Mouse (Mus musculus) adrenal gland (tissue): ENCODE measurements at regions not wholly inside any gene's neighbourhood (a gene's known extent, or its start where the extent isn't known, plus 50 kb on each side); places are given as distances from the start of the nearest gene placed in this dataset.

Experiments used
- intact Hi-C: fragments of 180-260 bp; cut with DNase I; formaldehyde crosslinking; loops from one replicate; pipeline ENCODE4 v1.15.1; 2025

DNA sequence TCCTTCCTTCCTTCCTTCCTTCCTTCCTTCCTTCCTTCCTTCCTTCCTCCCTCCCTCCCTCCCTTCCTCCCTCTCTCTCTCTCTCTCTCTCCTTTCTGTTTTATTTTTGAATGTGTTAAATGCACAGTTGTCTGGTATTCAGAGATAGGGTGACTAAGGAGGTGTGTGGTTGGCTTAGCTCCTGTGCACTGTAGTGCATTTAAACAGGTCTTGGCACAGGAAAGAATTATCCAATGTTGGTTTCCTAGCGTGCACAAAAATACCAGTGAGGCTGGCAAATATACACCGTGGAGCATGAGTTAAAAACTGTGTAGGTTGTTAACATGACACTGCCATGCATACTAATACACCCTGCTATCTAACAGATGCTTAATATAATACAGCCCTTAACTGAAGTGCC lies 297.7 kb upstream of the Stt3b start:
- intact Hi-C loops, result no loop called here

DNA sequence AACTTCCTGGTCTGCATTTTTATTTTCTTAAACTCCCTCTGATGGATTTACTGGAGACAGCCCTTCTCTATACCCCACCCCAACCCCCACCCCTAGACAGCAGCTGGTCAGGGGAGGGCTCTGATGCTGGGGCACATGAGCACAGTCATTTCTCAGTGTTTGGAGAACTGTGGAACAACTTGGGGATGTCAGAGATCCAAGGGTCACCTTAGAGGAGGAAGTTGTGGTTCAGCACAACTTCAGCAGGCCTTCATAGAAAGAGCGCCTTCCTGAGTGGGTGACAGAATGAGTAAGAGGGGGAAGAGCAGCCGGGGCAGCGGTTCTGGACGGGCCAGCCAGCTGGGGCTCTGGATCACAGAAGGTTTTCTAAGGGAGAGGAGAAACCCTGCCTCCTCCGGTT lies 298.2 kb upstream of the Stt3b start:
- intact Hi-C loops, result no loop called here

DNA sequence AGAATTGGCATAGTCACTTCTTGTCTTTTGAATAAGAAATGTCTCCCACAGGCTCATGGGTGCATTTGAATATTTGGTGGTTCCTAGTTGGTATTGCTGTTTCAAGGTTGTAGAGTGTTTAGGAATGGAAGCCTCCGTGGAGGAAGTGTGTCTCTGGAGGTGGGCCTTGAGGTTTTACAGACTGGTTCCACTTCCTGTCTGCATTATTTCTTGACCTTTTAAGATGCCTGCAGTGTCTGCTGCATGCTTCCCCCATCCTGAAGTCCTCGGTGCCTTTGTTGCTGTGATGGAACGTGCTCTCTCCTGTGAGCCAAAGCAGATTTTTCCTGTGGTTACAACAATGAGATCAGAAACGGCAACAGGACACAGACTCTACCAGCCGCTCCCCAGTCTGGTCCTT lies 299.4 kb upstream of the Gadl1 start:
- intact Hi-C loops, result no loop called here

DNA sequence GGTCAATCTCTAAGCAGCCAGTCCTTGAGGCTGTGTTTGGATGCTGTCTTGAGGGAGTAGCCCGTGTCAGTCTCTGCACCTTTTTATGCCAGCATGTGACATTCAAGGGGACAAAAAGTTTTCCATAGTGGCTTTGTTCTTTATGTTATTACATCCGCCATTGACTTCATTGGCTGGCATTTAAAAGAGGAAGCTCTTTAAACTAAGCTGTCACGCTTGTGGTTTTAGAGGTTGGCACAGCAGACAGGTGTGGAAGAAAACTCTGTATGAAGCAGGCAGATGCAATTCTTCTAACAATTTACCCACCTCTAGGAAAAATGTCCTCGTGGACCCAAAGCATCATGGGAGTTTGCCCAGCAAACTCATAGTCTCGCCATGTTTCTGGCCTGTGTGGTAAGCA lies 297.5 kb upstream of the Gadl1 start:
- intact Hi-C loops, result no loop called here

DNA sequence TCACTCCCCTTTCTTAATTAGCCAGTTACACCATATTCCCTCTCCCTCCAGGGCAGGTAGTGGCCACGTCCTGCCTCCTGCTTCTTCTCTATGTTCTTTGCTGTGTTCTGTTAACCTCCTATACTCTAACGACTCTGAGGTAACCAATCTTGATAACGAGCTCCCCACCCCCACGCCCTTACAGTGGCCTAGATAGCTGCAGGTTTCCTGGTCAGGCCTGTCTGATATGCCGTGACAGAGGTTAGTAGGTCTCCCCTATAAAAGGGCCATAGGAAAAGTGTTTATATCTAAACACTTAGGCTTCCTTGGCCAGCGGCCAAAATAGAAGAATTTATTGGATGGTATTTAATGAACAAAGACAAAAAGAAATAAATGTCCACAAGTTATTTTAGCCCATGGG lies 296.3 kb upstream of the Gadl1 start:
- intact Hi-C loops, result no loop called here

DNA sequence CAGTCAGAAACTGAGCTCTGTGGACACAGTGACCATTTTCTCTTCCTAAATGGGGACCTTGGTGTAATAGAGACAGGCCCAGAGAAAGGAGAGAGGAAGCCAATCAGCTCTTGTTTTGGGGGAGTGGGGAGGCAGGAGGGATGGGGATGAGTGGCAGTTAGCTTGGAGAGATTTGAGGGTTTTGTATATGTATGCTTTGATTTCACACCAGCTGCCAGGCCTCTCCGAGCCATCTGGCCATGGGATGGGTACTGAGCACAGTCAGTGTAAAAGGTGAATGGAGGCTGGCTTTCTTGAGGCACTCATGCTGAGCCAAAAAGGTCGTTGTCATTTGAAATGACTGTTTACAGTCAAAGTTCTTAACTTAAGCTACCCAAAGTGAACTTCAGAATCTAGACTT lies 295.2 kb upstream of the Gadl1 start:
- intact Hi-C loops, result no loop called here

DNA sequence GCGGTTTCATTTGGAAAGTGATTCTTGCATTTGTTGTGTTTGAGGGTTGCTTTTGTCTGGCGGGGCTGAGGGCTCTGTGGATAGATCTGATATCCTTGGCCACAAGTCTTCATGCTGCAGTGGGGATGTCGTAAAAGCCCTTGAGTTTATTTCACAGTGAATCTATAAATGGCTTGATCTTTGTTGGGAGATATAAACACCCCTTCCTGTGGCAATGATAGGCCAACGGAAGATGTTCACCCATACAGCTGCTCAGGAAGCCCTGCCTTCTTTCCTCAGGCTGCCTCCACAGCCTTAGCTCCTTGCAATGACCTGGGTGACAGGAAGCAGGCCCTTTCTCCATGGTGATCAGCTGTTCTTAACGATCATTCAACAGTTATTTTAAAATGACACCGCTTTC lies 291.3 kb upstream of the Gadl1 start:
- intact Hi-C loops, result no loop called here

DNA sequence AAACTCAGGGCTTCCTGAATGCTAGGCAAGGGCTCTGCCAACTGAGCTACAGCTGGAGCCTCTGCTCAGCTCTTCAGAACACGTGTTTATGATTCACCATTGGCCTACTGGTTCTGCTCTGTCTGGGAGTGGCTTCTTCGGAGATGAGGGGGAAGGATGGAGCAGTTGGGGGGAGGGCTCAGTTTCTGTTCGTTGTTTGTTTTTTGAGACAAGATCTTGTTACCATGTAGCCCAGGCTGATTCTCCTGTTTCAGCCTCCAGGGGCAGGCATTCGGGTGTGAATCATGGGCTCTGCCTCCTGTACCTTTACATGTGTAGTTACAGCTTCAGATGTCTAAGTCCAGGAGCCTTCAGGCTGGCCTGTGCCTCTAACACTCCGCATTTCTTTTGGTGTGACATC lies 285.3 kb upstream of the Gadl1 start:
- intact Hi-C loops, result no loop called here

DNA sequence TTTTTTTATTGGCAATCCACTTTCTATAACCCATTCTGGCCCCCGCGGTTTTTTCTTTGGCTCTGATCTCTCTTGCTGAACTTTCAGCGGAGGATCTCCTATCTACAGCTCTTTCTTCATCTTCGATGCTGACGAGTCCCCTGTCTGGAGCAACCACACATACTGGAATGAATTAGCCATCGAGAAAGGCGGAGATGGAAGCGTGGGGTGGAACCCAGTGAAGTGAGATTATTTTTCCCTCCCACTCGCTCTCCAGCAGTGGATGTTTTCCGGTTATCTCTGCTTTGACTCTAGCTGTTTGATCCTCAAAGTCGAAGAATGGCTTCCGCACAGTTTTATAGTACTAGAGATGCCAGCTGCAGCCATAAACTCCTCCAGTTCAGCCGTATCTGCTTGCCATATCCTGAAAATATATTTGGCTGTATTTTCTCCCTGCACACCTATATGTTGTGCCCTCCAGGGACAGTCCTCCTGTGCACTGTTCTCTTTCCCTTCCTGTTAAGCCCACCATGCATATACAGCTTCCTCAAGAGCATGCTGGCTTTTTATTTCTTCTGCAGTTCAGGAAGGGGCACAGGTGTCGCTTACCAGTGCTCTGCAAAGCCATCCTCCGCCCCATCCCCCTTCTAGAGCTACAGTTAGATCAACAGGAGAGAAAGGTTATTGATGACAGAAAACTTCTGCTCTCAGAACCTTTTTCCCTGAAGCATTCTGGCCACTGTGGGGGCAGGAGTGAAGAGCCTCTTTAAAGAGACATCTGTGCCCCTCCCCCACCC lies 284.3 kb upstream of the Gadl1 start:
- intact Hi-C loops, result no loop called here

DNA sequence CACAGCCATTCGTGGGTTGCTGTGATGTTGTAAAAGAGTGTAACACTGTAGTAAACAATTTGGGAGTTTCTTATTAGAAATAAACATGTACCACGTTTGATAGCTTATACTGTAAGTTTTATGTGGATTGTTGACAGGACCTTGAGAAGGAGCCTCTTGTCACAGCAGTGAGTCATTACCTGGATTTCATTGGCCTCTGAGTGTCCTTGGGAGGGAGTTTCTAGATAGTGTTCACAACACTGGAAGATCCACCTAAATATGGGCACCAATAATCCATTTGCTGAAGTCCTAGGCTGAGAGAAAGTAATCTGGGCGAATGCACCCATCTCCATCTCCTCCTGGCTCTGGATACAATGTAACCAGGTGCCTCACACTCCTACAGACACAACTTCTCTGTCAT lies 281.7 kb upstream of the Gadl1 start:
- intact Hi-C loops, result no loop called here

DNA sequence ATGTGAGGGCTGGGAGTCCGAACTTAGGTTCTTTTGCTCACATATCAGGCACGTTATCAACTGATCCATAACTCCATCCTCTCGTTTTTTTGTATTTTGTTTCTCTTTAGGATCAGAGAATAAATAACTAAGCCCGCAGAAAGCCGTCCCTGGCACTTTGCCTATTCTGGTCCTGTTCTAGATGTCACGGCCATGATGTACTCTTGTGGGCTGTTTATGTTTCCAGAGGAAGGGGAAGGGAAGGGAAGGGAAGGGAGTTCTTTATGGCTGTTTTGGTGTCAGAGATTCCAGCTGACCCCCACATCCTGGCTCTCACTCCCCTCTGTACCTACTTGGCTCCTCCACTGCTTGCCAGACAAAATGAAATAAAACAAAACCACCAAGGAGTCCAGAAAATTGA lies 272.1 kb upstream of the Gadl1 start:
- intact Hi-C loops, result no loop called here

DNA sequence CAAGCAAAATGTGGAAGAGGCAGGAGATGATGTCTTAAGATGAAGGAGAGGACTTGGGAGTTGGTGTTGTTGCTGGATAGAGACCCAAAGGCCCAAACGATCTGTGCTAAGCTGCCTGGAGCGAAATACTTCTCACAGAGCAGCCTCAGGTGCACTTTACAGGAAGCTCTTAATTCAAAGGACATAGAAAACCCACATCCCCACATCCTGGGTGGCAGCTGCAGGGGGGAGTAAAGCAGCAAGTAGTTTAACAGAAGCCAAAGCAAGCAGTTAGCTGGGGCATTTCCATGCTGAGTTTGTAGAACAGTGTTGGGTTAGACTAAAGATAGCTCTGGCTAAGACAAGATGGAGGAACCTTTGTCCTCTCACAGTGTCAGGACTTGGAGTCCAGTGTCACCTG lies 268.5 kb upstream of the Gadl1 start:
- intact Hi-C loops, result no loop called here

DNA sequence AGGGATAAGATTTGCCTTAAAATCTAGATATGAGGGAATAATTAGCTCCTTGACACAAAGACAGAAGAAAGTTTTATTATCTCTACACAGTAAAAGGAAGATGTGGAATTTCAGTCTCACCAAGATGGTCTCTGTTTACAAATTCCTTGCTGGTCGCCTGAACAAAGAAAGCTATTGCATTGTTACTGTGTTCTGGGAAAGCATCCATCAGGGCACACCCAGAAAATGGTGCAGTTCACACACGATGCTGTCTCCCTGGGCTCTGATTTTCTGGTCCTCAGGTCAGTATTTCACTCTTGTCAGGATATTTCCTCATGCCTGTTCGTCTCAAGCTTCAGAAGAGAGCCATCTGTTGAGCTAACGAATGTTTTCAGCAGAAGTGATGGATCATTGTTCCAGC lies 267.2 kb upstream of the Gadl1 start:
- intact Hi-C loops, result no loop called here

DNA sequence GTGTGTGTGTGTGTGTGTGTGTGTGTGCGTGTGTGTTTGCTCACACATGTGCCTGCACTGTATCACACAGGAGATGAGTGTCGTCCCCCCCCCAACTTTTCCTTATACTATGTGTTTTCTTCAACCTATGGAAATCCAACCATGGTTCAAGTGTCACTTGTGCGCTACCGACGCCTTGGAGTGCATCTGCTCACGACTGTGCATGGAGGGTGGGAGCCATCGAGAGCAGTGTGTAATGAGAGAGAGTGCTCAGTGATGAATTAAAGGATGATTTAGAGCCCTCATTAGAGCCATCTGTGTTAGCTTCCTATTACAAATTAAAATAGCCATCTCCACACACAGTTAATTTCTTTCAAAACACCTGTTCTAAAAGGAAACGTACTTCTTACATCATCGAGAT lies 264.3 kb upstream of the Gadl1 start:
- intact Hi-C loops, result no loop called here

DNA sequence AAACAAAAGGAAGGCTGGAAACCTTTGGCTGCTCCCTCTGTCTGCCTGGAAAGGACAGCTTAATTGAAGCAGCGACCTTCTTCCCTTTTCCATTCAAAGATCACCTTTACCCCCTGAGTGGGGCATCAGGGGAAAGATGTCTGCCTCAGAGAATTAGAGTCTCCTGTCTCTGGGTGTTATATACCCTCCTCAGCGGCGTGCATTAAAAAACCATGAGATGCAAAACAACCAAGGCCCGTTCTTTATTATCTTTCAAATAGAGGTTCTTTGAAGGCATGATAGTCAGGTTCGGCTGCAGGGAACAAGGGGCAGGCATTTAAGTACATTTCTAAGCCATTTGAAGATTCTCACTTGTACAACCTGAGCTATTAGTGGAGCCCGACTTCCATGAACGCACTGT lies 263.0 kb upstream of the Gadl1 start:
- intact Hi-C loops, result no loop called here

DNA sequence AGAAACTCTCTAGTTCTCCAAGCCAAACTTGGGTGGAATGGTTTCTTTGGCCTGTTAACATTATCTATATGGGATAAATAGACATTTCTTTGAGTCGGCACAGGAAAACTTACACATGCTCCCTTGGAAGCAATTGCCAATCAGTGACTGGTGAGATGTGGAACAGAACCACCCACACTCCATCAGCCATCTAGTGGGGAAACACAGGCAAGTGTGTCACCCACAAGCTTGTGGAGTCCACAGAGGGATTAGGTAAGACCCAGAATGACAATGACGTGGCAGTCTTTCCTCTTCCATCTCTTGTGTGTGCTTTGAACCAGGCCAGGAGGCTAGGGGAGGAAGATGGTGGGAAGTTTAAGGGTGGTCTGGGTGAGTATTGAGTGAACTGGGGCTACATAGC lies 257.5 kb upstream of the Gadl1 start:
- intact Hi-C loops, result no loop called here

DNA sequence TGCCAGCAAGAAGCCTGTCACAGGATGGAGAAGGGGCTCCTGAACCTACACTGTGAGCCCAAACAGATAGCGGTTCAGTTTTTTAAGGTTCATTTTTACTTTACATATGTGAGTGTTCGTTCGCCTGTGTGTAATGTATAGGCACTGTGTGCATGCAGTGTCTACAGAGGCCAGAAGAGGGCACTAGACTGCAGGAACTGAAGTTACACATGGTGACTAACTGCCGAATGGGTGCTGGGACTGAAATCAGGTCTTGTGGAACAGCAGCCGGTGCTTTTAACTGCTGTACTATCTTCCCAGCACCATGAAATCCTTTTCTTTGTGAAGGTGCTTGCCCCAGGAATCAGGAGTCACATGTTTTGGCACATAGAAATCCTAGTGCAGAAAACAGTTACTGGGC lies 256.1 kb upstream of the Gadl1 start:
- intact Hi-C loops, result no loop called here

DNA sequence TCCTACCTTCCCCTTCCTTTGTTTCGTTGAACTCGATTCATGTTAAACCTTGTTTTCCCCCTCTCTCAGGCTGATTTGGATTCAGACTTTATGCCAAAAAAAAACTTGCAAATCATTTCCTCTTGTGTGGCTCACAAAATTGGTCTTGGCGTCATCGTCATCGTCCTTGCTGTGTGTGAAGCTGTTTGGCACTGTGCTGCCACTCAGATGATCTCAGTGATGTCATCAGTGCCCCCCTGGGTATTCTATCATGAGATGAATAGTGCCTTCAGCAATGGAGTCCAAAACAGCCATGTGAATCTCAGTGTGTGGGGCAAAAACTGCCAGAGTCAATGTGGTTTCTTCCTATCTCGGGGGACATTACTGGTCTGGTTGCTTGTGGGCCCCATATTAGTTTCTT lies 254.3 kb upstream of the Gadl1 start:
- intact Hi-C loops, result no loop called here

DNA sequence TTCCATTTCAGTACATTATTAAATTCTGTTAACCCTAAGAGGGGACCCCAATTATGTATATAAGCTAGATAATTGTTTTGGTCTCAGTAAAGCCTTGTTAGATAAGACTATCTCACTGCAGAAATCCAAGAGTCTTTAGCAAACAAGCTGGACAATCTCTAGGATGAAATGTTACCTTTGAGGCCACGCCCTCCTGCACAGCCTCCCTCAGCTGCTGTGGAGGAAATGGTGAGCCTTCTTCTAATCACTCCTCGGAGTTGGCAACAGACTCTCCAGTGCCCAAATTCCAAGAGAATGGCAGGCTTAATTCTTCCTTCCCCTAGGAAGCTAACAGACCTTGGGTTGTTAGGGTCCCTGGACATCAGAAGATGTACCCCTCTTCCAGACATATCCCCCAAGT lies 252.7 kb upstream of the Gadl1 start:
- intact Hi-C loops, result no loop called here

DNA sequence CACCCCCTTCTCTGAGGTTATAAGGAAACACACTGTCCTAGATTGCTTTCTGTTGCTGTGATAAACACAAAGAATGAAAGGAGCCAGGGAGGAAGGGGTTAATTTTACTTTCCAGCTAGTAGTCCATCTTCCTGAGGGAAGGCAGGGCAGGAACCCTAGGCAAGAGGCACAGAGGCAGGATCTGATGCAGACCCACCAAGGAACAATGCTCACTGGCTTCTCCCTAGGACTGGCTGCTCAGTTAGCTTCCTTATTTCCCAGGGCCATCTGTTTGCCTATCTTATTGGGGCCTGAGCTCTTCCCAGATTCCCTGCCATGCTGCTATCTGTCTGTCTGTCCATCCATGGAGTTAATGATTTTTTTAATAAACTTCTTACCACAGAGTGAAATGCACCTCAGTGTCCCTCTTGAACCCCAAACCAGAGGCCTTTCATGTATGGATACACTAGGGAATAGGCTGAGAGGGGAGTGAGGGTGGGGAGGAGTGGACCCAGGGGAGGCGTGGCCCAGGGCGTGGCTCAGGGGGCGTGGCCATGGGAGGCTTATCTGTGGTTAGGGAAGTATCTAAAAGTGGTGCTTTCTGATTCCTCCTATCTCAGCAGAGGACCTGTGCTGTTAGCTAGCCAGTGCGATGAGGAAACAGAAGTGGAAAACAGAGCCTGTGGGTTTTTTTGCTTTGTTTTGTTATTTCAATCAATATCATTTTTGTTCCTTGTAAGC lies 252.1 kb upstream of the Gadl1 start:
- intact Hi-C loops, result no loop called here

DNA sequence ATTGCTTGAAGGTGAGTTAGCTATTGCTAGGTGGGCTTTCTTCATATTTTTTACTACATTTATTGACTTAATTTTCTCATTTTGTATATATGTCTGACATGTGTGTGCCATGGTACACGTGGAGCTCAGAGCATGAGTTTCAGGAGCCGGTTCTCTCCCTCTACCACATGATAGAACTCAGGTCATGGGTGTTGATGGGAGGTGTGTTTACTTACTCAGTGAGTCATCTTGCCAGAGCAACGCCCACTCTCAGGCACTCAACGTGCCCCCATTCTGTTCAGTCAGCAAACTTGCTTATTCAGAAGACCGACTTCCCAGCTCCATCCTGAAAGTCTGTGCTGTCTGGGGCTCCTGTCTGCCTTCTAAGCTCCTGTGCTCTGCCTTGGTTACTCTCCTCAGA lies 250.8 kb upstream of the Gadl1 start:
- intact Hi-C loops, result no loop called here

DNA sequence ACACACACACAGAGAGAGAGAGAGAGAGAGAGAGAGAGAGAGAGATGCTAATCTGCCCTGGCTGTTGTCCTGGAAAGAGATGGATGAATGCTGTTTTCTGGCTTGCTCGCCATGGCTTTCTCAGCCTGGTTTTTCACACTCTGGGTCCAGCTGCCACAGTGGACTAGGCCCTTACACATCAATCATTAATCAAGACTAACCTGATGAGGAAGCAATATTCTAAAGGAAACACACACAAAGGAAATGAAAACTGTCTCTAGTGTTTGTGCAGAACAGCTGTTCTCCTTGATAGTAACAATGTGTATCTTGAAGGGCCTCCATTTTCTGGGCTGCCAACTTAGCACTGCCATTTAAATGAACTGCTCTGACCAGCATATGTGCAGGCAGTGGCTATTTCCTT lies 248.9 kb upstream of the Gadl1 start:
- intact Hi-C loops, result no loop called here

DNA sequence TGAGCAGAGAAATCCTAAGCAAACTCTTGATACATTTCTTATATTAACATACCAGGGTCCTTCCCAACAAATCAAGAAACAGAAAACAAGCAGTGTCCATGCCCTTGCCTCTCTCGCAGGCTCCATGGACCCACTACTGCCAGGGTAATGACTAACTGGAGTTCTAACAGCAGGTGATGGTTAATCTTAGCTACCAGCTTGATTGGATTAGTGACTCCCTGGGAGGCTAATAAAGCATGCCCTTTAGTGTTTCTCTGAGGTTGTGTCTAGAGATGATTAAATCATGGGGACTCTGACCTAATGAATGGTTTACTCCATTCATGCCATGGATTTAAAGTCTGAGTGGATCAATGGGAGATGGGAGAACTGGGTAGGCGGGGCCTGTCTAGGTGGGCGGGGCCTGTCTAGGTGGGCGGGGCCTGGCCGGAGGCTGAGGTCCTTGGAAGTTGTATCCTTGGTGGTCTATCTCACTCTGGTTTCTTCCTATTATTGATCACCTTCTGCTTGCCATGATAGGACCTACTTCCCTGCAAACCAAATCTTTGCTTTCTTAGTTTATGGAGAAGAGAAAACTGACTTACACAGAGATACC lies 247.3 kb upstream of the Gadl1 start:
- intact Hi-C loops, result no loop called here
